Mouse (Mus musculus) kidney, adult 9 months (tissue): ENCODE results near the gene Prim2.

ENCODE experiments used
- DNase-seq: peaks from one replicate; pipeline ENCODE4 v3.0.0; 2022

Prim2 gene

DNA sequence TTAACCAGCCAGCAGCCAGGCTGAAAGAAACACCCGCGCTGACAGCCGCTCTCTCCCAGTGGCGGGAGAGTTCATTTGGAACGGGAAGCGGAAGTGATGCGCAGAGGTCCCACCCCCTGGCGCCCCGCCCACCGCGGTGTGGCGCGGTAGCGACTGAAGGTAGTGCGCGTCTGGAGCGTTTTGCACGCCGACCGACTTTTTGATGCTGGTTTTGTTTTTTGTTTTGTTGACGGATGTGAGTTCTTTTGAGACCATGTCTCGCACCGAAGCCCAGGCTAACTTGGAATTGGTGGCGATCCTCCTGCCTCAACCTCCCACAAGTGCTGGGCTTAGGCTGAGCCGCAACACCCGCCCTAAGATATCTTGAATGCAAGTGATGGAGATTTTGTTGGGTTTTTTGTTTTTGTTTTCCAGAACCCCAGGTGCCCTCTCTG lies at the start of gene Prim2:
Gene Prim2 (minus strand): TSS at position 88 of the 434 bp plus-strand sequence.
- peak; percentile 85 for DNase-seq

DNA sequence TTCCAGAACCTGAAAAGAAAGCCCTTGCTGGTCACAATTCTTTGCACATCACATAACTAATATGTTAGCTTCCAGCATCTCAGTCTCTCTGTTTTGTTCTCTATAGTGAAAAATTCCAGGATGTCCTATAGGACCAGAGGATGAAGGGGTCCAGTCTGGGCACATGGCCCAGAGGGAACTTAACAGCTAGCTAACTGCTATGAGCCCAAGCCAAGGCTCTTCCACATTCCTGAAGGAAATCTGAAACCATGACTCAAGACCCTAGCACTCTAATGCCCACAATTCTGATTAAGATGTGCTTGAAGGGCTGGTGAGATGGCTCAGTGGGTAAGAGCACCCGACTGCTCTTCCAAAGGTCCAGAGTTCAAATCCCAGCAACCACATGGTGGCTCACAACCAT lies 48.0 kb upstream of the Prim2 start:
- DNase-seq: no peak

GRCm38 (mm10) chr1:33714796-33715195 lies 45.2 kb upstream of the Prim2 start:
- DNase-seq: no peak

- no peak for DNase-seq
Measured at GRCm38 (mm10) chr1:33712026-33712425, 42.4 kb upstream of the Prim2 start.

DNA sequence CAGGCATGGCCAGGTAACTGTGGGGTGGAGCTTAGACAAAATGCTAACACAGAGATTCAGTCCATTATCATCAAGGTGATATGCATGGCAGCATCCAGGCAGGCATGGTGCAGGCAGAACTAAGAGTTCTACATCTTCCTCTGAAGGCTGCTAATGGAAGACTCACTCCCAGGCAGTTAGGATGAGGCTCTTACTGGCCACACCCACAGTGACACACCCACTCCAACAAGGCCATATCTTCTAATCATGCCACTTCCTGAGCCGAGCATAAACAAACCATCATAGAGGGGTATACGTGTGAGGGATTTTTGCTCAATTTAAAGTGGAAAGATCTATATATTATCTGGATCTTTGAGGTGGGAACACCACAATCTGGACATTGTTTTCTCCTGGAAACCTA lies 40.0 kb upstream of the Prim2 start:
- DNase-seq: no peak

- DNase-seq: no peak
Measured at GRCm38 (mm10) chr1:33701244-33701643, 31.6 kb upstream of the Prim2 start.

GRCm38 (mm10) chr1:33696016-33696415 lies 26.4 kb upstream of the Prim2 start:
- DNase-seq: no peak

DNA sequence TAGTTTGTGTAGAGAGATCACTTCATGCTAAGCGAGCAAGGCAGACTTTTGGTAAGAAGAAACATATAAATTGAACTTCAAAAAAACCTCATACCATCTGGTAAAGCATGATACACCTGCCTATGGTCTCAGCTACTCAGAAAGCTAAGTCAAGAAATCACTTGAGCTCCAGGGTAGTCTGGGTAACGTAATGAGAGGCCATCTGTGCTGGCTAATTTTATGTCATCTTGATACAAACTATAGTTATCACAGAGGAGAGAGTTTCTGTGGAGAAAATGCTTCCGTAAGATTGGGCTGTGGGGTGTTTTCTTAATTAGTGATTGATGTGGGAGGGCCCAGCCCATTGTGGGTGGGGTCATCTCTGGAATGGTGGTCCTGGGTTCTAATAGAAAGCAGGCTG lies 24.3 kb upstream of the Prim2 start:
- DNase-seq: no peak

DNA sequence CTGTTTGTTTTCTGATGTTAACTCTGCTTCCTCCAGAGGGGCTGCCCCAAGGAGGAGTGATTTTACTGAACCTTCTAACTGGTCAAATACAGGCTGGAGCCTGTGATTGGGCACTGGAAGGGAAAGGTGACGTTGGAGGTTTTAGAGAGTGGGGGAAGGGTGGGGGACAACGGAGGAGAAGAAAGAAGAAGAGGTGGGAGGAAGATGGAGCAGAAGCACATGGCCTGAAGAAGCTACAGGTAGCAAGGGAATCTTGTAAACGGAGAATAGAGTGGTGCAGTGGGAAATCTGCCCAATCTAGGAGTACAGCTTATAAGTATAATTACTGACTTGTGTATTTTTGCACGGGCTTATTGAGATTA lies 20.5 kb upstream of the Prim2 start:
- DNase-seq: no peak

- no peak for DNase-seq
Measured at GRCm38 (mm10) chr1:33689446-33690086, 20.0 kb upstream of the Prim2 start.

GRCm38 (mm10) chr1:33688810-33689209 lies 19.2 kb upstream of the Prim2 start:
- DNase-seq: no peak

GRCm38 (mm10) chr1:33684459-33684858 lies 14.9 kb upstream of the Prim2 start:
- DNase-seq: peak; percentile 57

- DNase-seq: peak; percentile 56
Measured at GRCm38 (mm10) chr1:33680890-33681289, 11.3 kb upstream of the Prim2 start.

- DNase-seq: no peak
Measured at GRCm38 (mm10) chr1:33680435-33680834, 10.8 kb upstream of the Prim2 start.

GRCm38 (mm10) chr1:33673158-33673960 lies 3.8 kb upstream of the Prim2 start:
- DNase-seq: no peak

DNA sequence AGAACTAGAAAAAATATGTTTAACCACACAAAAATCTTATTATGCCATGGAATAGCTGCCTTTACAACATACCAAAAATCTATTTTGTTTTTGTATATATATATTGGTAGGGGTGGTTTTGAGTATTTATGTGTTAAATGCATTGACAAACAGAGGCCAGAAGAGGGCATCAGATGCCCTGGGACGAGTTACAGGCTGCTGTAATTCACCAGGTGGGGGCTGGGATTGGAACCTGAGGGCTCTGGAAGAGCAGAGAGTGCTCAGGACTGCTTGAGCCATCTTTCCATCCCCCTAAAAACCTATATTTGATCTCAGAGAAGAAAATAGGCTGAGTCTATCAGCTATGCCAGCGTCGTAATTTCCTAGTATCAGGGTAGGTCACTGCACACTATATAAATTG lies 2.9 kb upstream of the Prim2 start:
- DNase-seq: peak; percentile 36

DNA sequence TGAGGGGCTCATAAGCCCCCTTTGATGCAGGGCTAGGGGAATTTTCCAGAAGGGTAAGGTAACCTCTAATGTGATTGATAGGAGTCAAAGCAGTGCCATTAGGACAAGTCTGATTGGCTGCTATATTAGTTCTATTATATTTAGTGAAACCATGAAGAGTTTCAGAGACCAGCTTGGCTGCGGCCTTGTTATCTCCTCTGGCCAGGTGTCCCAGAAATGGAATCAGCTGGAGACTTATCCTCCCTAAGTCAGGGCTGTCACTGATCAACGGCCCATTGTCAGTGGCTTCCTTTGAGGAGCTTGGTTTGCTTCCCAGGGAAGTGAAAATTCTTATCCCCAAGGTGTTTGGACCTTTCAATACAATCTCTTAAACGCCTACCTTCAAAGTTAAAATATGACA lies 2.5 kb upstream of the Prim2 start:
- no peak for DNase-seq

- no peak for DNase-seq
Measured at GRCm38 (mm10) chr1:33671441-33671840, 1.8 kb upstream of the Prim2 start.

GRCm38 (mm10) chr1:33670164-33670616 lies 595 bp upstream of the Prim2 start:
- peak; percentile 48 for DNase-seq

DNA sequence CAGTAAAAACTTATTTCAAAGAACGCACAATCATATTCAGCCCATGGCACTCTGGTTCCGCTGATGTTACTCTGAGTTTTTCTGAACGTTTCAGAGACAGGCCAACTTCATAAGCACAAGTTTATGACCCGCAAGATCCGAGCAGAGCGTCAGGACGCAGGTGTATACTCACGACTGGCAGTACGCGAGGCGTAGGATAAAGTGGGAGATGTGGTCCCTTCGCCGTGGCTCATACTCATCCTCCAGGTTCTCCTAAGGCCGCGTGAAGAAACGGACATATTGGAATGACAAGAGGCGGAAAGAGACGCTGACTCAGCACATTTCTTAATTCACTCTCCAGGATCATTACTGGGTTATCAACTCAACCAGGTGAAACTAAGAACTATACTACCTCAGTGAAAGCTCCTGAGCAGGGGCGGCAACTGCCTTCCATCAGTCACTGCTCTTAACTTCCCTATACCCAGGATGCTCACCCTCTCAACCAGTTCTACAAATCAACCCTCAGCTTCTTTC lies 5.9 kb downstream of the Prim2 start:
- DNase-seq: no peak

GRCm38 (mm10) chr1:33663163-33663562 lies 6.4 kb downstream of the Prim2 start:
- peak; percentile 44 for DNase-seq

DNA sequence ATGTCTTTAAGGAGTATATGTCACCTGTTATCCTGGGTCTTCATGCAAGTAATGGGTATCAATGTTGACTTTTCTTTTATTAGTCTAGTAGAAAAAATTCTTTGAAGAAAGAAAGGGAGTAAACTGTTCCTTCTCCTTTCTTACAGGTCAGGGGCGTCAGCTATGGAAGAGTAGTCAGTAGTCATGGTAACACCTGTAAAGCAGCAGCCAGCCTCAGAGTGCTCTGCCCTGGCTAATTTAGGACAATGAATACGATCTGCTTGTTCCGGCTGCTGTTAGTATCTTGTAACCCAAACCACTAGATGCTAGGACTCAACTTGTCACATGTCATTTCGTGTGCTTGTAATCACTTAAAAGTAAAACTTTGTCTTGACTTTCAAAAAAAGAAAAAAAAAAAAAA lies 11.3 kb downstream of the Prim2 start:
- DNase-seq: no peak

- DNase-seq: no peak
Measured at GRCm38 (mm10) chr1:33657574-33658149, 11.9 kb downstream of the Prim2 start.

DNA sequence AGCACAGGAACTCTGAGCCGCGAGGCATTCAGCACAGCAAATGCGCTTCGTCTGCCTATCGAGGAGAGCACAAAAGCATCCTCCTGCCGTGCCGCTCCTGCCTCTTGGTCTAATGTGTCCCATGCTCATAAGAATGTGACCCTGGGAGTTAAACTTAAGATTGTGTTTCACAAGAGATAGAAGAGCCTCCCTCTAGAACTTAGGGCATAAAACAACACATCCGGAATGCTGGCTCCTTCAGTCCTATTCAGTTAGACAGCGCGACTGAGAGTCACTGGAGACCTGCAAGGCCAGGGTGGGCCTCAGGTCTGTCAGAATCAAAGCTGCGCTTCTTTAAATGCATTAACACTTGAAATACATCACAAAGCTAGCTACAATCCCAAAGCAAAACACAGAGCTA lies 18.7 kb downstream of the Prim2 start:
- no peak for DNase-seq
